Mouse (Mus musculus): ENCODE data around the gene Gm10198.

- TF ChIP-seq CTCF (IDR thresholded peaks at IDR 0.05; ENCODE audit: borderline replicate concordance, insufficient read depth, low read length) (no peak), POLR2A (IDR thresholded peaks at IDR 0.05; ENCODE audit: low read depth, low read length) (no peak)
Measured at GRCm38 (mm10) chr13:111634163-111635160, 41.9 kb downstream of the Gm10198 start.
